ENCODE assay signal across 8 mouse cellular contexts in genomic region chr10:115313641-115314286, GRCm38 (mm10). TPM values are rescaled to one million over a fixed set of nuclear protein-coding genes. Genes with fewer than 3 reads are reported as not detected.
A peak's percentile ranks its signal among the peaks of the same experiment; 100 is the strongest.
DNase-seq lines count a peak whose midpoint lies in the region; ATAC-seq and TF ChIP-seq lines count a peak whose summit lies in the region.

No protein-coding gene starts in this region.

- no peak overlapping the region for H3K27ac ChIP-seq in lung, embryonic 15.5 days
- H3K27ac ChIP-seq in forebrain, embryonic 15.5 days (replicated peaks) = no peak overlapping the region
- H3K27ac ChIP-seq in small intestine, adult 2 months (ENCODE audit: insufficient read depth, low read depth, low read length) = peak overlapping the region; percentile 95; the same call in 1 of the 2 replicates

- no peak for TF ChIP-seq POLR2A in small intestine, adult 2 months (IDR thresholded peaks at IDR 0.05; ENCODE audit: low read depth, low read length)

- DNase-seq in lung, postnatal 14 days = no peak
- DNase-seq in kidney, postnatal 4 days = peak; percentile 44 to 66
- DNase-seq in thymus, adult 18-20 months = no peak
- DNase-seq in adrenal gland, postnatal 36 days = no peak
- DNase-seq in ovary, postnatal 10 days (ENCODE audit: low spot score) = no peak

- no peak for TF ChIP-seq CTCF in small intestine, adult 2 months (IDR thresholded peaks at IDR 0.05; ENCODE audit: extremely low read depth, insufficient read length, insufficient replicate concordance, low read depth, low read length)

- no peaks in the 10 kb centered on the region for H3K36me3 ChIP-seq in lung, embryonic 15.5 days
- H3K36me3 ChIP-seq in forebrain, embryonic 15.5 days = 0 out of 2 replicates have a peak, but pooled peaks cover 3% of the 10 kb centered on the region
- peaks cover under 1% of the 10 kb centered on the region for H3K36me3 ChIP-seq in small intestine, adult 2 months (ENCODE audit: control insufficient read depth, insufficient read depth, low read length)

- peaks cover 28% of the 10 kb centered on the region for H3K4me1 ChIP-seq in lung, embryonic 15.5 days
- peaks cover 33% of the 10 kb centered on the region for H3K4me1 ChIP-seq in forebrain, embryonic 15.5 days
- H3K4me1 ChIP-seq in small intestine, adult 2 months (ENCODE audit: control insufficient read depth, insufficient read depth, insufficient read length, low read length) = peaks cover 23% of the 10 kb centered on the region; the same call in 1 of the 2 replicates

- ATAC-seq in lung, embryonic 15.5 days (ENCODE audit: borderline replicate concordance, extremely low read depth, low FRiP score, low TSS enrichment) = no peak
- ATAC-seq in forebrain, embryonic 15.5 days (replicated peaks) = no peak

- 67% methylated on average over 14 of the region's 14 CpGs for WGBS in lung, embryonic 15.5 days
- WGBS in forebrain, embryonic 15.5 days = 53% methylated on average over 14 of the region's 14 CpGs
- WGBS in small intestine, adult 2 months = 58% methylated on average over 14 of the region's 14 CpGs

- peak overlapping the region; percentile 73 for H3K9ac ChIP-seq in lung, embryonic 15.5 days
- H3K9ac ChIP-seq in forebrain, embryonic 15.5 days (replicated peaks) = peak overlapping the region; percentile 95; the same call in 1 of the 2 replicates

- peak overlapping the region; percentile 80 for H3K4me3 ChIP-seq in lung, embryonic 15.5 days
- peak overlapping the region; percentile 97 for H3K4me3 ChIP-seq in forebrain, embryonic 15.5 days
- no peak overlapping the region for H3K4me3 ChIP-seq in small intestine, adult 2 months (ENCODE audit: low read depth, low read length)

- H3K4me2 ChIP-seq in lung, embryonic 15.5 days = peak overlapping the region; percentile 78
- H3K4me2 ChIP-seq in forebrain, embryonic 15.5 days (replicated peaks) = peak overlapping the region; percentile 75

- no peaks in the 10 kb centered on the region for H3K27me3 ChIP-seq in lung, embryonic 15.5 days
- H3K27me3 ChIP-seq in forebrain, embryonic 15.5 days = no peaks in the 10 kb centered on the region
- no peaks in the 10 kb centered on the region for H3K27me3 ChIP-seq in small intestine, adult 2 months (ENCODE audit: control insufficient read depth, insufficient read depth, low read length)

- no peaks in the 10 kb centered on the region for H3K9me3 ChIP-seq in lung, embryonic 15.5 days
- H3K9me3 ChIP-seq in forebrain, embryonic 15.5 days = no peaks in the 10 kb centered on the region

RNA-seq across cellular contexts. Expression of gene Rab21, which starts 1.6 kb away (rescaled TPM):
- 4.7 and 5.9 TPM in 2 replicates for polyA plus RNA-seq in lung, embryonic 15.5 days (2015; fragmentation: Nextera tagmentation; extraction: Ambion mirVana)
- 5.6 and 8.5 TPM in 2 replicates for polyA plus RNA-seq in forebrain, embryonic 15.5 days (2015; fragmentation: Nextera tagmentation; extraction: Ambion mirVana)
- polyA plus RNA-seq in small intestine, adult 2 months (2012; rRNA removed) = 12.6 and 28.8 TPM in 2 replicates
- total RNA-seq in adrenal gland, postnatal 36 days (2021) = 10 to 100 TPM; 58.7 to 68.9 TPM

RNA-seq across cellular contexts. Expression of gene Tmem19, which starts 48.5 kb away (rescaled TPM):
- 23.2 and 29.3 TPM in 2 replicates for polyA plus RNA-seq in lung, embryonic 15.5 days (2015; fragmentation: Nextera tagmentation; extraction: Ambion mirVana)
- polyA plus RNA-seq in forebrain, embryonic 15.5 days (2015; fragmentation: Nextera tagmentation; extraction: Ambion mirVana) = 38.8 and 40.5 TPM in 2 replicates
- 17.0 and 29.9 TPM in 2 replicates for polyA plus RNA-seq in small intestine, adult 2 months (2012; rRNA removed)
- total RNA-seq in adrenal gland, postnatal 36 days (2021) = 10 to 100 TPM; 25.0 to 41.2 TPM

Comparison
In these comparisons a context has a peak if more than half of its experiments do, and no peak if none do; other contexts are left out.
1. DNase-seq: peak in kidney, postnatal 4 days (2 of 2); none in lung, postnatal 14 days (single experiment), thymus, adult 18-20 months (0 of 2), adrenal gland, postnatal 36 days (0 of 2) and ovary, postnatal 10 days (single experiment).